Mouse (Mus musculus) CH12.LX (cell line): ENCODE results near the gene Klhl21.

Source experiments
- CTCF ChIP-seq, 2 experiments: IDR thresholded peaks in 1 of 2; conservative IDR thresholded peaks in 1 of 2; 2 replicates each; pipeline ENCODE4 v1.5.1; 2011 to 2012; ENCODE audit warnings: low read depth in 2 of 2, low read length in 2 of 2, improper control_type of control experiment in 1 of 2, inconsistent platforms in 1 of 2, mild to moderate bottlenecking in 1 of 2, moderate library complexity in 1 of 2
- E2F4 ChIP-seq: IDR thresholded peaks from 2 replicates; pipeline ENCODE4 v1.6.1; 2011; ENCODE audit warnings: low read depth, low read length, improper control_type of control experiment; ENCODE audit not compliant: insufficient replicate concordance
- EP300 ChIP-seq: IDR thresholded peaks from 2 replicates; pipeline ENCODE4 v1.6.1; 2011; ENCODE audit warnings: low read length, improper control_type of control experiment
- GABPA ChIP-seq: IDR thresholded peaks from 2 replicates; pipeline ENCODE4 v1.6.1; 2012; ENCODE audit warnings: low read depth, low read length, improper control_type of control experiment, inconsistent platforms; ENCODE audit not compliant: insufficient replicate concordance
- MAFK ChIP-seq: IDR thresholded peaks from 2 replicates; pipeline ENCODE4 v1.6.1; 2011; ENCODE audit warnings: low read length, improper control_type of control experiment; ENCODE audit not compliant: insufficient replicate concordance
- PAX5 ChIP-seq: IDR thresholded peaks from 2 replicates; pipeline ENCODE4 v1.6.1; 2012; ENCODE audit warnings: low read length, inconsistent platforms, mixed read lengths
- POLR2A ChIP-seq: IDR thresholded peaks from 2 replicates; pipeline ENCODE4 v1.6.1; 2011; ENCODE audit warnings: low read depth, mild to moderate bottlenecking, improper control_type of control experiment, low read length
- RCOR1 ChIP-seq: conservative IDR thresholded peaks from 2 replicates; pipeline ENCODE4 v1.6.1; 2012; ENCODE audit warnings: low read depth, mild to moderate bottlenecking, inconsistent platforms, low read length, improper control_type of control experiment

DNA sequence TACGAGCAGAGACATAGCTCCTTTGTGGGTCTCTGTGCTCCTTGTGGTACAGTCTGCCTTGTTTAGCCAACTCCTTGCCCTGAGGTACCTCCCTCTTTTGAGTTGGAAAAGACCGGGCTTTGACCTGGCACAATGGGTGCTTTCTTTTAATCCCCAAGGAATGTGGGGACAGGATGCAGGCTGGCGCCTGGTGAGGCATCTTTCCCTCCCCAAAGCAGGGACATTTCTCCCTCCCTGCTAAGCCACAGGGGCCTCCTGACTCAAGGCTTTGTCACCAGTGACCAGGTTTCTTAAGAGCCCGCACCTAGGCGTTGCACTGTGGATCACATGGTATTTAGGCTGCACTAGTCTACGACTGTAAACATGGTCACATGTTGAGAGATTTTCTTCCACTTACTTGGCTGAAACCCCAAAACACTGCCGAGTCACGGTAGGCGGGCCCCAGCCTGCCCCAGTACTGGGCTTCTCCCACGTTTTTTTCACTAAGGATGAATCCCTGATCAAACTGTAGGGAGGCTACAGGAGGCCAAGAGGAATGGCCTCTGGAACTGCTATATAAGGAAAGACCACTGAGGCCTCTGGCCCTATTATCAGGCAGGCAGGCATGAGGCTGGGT is 1.6 kb downstream of the Klhl21 start:
- no peak for TF ChIP-seq EP300
- no peak for TF ChIP-seq E2F4
- no peak for TF ChIP-seq GABPA
- TF ChIP-seq CTCF (conservative IDR thresholded peaks at IDR 0.05 in 1 of 2, IDR thresholded peaks at IDR 0.05 in 1 of 2; ENCODE audit: low read depth in 2 of 2, low read length in 2 of 2), result no peak
- TF ChIP-seq MAFK, result no peak
- TF ChIP-seq RCOR1, result no peak
- TF ChIP-seq PAX5, result no peak
- TF ChIP-seq POLR2A, result no peak
